Mouse (Mus musculus): ENCODE data around the gene Smim4.

DNA sequence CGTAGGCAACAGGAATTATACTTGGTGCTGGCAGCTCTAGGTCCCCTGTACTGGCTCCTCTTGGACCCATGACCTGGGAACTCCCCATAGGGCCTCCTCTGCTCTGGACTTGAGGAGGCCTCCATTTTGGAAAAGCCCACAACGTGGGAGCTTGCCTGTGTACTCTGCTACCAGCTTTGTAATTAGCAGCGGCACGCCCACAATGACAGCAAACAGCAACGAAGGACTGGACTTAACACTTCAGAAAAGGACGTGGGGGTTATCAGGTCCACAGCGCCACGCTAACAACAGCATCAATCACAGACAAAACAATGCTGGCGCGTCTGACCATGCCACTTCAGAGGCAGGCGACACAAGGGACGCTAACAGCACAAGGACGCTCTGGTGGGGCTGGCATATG is 42.2 kb upstream of the Smim4 start:
- TF ChIP-seq GATA1 (IDR thresholded peaks at IDR 0.05; ENCODE audit: borderline replicate concordance, low read length): no peak
- TF ChIP-seq FLI1 (IDR thresholded peaks at IDR 0.05; ENCODE audit: low read length): no peak

Measured in megakaryocyte, embryonic 14.5 days (primary cell).